Mouse (Mus musculus) hindlimb bud, embryonic 11.5 days (tissue): ENCODE results near the gene Mylk3.

Experiments
- DNase-seq: peaks from one replicate; pipeline ENCODE4 v3.0.0-alpha.2; 2012; ENCODE audit warnings: low read depth, low spot score; ENCODE audit errors: extremely low spot score

Mylk3 gene

DNA sequence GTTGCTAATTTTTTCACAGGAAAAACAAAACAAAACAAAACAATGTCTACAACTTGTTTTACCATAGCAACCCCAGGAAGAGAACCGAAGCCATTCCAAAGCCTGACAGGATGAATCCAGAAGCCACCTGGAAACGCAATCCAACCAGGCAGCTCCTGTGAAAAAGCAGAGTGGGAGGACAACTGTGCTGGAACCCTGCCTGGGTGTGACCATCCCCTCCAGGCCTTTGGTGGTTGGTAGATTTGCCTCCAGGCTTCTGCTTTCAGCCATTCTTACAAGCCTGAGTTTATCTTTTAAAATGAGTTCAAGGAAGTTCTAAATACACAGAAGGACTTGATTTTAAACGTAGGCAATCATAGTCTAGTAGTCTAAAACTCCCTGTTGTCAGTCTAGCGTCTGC is 4.2 kb downstream of the Mylk3 start:
- no peak for DNase-seq

GRCm38 (mm10) chr8:85380824-85381209 is 5.3 kb downstream of the Mylk3 start:
- DNase-seq: no peak

DNA sequence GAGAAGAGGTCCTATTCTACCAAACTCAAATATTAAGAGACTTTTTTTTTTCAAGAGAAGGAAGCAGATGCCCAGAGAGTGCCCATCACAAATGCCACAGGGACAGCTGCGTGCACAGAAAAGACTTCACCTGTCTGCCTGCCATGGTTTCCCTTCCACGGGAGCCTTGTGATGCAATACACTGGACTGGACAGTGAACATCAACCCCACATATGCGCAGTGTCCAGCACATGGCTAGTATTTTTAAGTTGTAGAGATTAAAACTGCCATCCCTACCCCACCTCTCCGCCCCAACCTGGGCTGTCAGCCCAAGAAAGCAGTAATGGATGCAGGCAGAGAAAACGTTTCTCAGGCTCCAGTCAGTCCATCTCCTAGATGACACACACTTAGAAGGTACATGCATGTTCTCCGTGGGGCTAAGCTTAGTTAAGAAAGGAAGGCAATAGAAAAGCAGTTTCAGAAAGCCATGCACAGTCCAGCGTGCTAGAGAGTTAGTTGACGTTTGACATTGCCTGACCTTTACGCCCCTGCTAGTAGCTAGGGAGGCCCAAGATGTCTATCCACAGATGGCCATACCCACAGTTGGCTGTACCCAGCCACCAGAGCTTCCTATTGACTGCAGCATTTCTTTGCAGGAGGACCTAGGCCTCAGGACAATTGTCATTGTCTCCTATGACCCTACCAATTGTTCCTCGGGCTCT is 5.9 kb downstream of the Mylk3 start:
- DNase-seq: no peak

DNA sequence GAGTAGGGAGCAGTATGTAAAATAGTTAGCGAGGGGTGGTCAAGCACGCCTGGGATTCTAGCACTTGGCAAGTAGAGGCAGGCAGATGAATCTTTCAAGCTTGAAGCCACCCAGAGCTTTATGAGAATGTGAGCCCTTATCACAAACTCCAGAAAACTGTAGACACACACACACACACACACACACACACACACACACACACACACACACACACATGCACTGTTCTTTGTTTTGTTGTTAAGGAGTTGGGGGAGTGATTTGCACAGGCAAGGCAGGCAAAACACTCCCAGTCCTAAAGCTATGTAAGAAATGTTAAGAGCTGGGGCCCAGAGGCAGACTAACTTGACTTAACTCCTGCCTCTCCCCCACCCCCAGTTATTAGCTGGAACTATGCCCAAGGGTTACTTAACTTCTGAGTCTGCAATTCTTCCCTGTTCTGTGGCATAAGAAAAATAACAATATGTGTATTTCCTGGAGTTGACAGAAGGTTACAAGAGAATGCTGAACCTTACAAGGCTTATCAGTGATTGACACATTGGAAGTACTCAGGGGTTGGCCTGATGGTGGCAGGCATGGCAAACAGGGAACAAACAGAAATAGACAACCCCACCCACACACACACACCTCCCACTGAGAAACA is 6.9 kb downstream of the Mylk3 start:
- no peak for DNase-seq

- DNase-seq: no peak
Measured at GRCm38 (mm10) chr8:85376516-85376915, 9.6 kb downstream of the Mylk3 start.

- no peak for DNase-seq
Measured at GRCm38 (mm10) chr8:85374286-85374685, 11.9 kb downstream of the Mylk3 start.

- DNase-seq: no peak
Measured at GRCm38 (mm10) chr8:85373435-85374039, 12.6 kb downstream of the Mylk3 start.

GRCm38 (mm10) chr8:85372465-85372839 is 13.7 kb downstream of the Mylk3 start:
- DNase-seq: no peak

DNA sequence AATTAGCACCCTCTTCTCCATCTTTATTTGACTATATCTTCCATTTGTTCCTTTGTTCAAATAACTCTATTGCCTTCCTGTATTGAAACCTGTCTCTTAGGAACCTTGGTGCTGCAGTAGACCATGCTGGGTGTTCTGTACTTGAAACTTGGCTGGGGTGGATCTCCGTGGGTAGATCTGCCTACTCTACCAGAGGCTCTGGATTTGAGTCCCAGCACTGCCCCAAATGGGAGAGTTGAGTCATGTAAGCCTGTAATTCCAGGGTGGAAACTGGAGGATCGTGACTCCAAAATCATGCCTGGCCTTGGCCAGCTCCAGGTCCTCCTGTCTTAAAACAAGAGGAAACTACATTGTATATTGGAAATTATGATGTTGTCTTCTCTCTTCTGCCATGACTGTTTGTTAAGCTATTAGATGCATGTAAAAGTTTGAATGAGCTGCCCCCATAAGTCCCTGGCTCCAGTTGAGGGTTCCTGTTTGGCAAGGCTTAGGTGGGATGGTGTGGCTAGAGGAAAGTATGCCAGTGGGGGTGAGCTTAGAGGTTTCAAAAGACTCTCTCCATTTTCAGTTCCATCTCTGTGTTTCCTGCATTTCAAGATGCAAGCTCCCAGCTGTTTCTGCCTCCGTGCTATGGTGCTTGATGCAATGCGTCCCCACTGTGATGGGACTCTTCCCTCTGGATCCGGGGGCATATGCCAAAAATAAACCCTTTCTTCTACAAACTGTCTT is 14.2 kb downstream of the Mylk3 start:
- no peak for DNase-seq

DNA sequence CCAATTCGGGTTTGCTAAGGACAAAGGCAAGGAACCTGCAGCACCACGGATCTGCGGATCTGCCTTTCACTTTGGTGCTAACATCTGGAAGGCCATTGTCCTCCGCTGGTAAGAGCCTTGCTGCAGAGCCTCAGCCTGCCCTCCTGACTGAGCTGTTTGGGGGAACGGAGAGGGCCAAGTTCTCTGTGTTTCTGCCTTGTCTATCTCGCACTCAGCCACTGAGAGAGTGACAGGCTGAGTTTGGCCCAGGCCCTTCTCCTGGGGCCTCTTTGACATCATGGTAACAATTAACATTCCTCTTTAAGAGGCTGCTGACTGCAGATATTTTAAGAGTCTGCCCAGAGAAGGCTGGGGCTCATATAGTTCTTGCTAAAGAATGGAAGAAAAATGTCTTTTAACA is 21.0 kb downstream of the Mylk3 start:
- DNase-seq: no peak

GRCm38 (mm10) chr8:85364628-85365027 is 21.5 kb downstream of the Mylk3 start:
- DNase-seq: no peak

DNA sequence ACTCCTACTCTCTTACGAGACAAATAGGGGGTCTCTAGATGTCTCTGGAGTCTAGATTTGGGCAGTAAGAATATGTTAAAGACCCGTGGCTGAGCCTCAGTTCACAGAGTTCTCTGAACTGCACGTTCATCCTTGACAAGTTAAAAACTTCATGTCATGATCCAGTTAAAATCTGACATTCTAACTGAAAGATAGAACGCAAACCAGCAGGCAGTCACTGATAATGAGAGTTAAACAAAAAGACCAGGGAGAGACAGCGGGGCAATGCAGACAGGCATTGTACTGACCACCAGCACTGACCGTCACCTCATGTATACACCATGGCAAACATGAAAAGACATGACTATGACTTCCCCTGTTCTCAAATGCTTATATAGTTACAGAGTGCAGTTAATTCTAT is 22.7 kb downstream of the Mylk3 start:
- DNase-seq: no peak

- no peak for DNase-seq
Measured at GRCm38 (mm10) chr8:85362211-85362610, 23.9 kb downstream of the Mylk3 start.

DNA sequence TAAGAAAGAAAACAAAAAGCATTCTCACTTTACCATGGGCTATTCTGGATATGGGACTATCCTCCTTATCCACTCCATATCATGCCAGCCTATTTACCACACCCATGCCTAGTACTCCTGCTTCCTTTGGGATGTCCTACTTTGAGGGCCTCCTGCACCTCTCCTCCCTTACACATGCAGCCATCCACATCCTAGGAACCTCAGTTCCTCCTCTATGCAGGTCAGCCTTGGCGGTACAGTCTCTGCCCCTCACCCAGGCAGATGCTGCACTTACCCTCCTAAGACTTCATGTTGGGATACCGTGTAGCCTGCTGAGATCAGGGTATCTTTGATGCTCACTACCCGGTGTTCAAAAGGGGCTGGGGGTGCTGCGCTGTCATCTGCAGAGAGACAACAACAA is 32.9 kb downstream of the Mylk3 start:
- no peak for DNase-seq

DNA sequence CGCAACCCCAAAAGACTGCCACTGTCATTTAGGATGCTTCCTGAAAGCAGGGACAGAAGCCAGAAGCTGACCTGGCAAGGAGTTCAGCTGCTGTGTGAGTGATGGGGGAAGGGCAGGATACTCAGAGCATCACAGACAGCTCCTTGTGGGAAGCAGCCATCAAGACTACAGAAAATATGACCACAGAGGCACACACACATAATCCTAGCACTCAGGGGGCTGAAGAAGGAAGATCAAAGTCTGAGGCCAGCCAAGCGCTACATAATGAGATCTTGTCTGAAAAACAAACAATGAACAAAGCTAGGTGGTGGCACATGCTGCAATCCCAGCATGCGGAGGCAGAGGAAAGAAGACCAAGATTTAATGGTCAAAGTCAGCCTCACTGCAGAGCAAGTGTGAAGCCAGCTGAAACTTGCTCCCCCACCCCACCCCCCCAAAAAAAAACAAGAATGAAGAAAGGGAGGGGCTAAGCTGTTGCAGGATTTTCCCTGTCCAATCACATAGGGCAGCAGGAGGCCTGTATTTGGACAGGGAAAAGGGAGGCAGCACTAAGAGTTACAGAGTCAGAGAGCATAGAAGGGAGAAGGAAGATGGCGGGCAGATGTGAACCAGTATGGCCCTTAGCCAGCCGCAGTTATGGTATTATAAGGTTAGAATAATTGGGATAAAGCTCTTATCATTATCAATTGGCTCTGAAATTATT is 46.1 kb downstream of the Mylk3 start:
- no peak for DNase-seq

GRCm38 (mm10) chr8:85337681-85338080 is 48.5 kb downstream of the Mylk3 start:
- no peak for DNase-seq

GRCm38 (mm10) chr8:85336211-85336933 is 49.8 kb downstream of the Mylk3 start:
- no peak for DNase-seq

GRCm38 (mm10) chr8:85335105-85335504 is 51.0 kb downstream of the Mylk3 start:
- DNase-seq: no peak

DNA sequence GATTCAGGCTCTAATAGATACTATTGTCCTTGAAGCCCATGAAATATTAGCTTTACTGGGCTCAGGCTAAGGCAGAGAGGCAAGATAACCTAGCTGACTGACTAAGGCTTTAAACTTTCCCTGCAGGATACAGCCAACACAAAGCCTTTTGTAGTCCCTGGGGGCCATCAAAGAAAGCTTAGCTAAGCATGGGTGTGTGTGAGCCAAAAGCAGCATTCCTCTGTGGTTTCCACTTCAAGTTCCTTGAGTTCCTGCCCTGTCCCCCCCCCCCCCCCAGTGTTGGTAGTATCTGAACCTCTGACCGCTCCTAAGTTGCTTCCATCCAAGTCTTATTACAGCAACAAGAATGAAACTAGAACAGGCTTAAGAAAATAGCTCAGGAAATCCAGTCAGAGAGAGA is 56.6 kb downstream of the Mylk3 start:
- DNase-seq: no peak

GRCm38 (mm10) chr8:85327036-85327435 is 59.1 kb downstream of the Mylk3 start:
- no peak for DNase-seq

DNA sequence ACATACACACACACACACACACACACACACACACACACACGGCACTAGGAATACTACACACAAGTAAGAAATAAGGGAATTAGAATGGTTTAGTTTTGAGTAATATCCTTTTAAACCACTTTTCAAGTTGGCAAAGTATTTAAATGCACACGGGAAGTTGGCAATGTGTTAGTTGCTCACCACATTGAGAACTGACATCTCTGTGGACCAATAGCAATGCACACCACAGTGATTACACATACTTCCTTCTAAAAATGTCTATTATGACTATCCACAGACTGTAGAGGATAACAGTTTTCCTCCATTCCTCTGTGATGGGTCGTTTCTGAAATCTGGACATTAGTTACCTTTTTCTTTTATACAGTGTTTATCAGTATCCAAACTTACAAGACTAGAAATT is 63.1 kb downstream of the Mylk3 start:
- DNase-seq: no peak
